Mouse (Mus musculus) hindbrain, embryonic 11.5 days (tissue): Measurements from ENCODE around the gene Mafk. TPM values are rescaled to one million over a fixed set of nuclear protein-coding genes. Genes with fewer than 3 reads are reported as not detected.

Source experiments
- ATAC-seq: fragments of 200-750 bp; cut with Nextera tagmentation; 2 replicates; pipeline ENCODE4 v1.8.0; 2017; ENCODE audit warnings: mild to moderate bottlenecking, moderate TSS enrichment, moderate library complexity; ENCODE audit not compliant: low FRiP score
- DNase-seq: peaks from one replicate; pipeline ENCODE4 v3.0.0-alpha.2; 2015; ENCODE audit warnings: low spot score
- H3K27ac ChIP-seq: fragments of 300-500 bp; sonication (generic); 2 replicates; pipeline ENCODE4 v1.5.1; 2014; ENCODE audit warnings: mild to moderate bottlenecking, low read depth, low read length
- H3K27me3 ChIP-seq: fragments of 300-500 bp; sonication (generic); 2 replicates; pipeline ENCODE4 v1.6.1; 2014; ENCODE audit warnings: mild to moderate bottlenecking, low read length, moderate library complexity, mixed read lengths; ENCODE audit not compliant: control insufficient read depth, insufficient read depth
- H3K36me3 ChIP-seq: fragments of 300-500 bp; sonication (generic); 2 replicates; pipeline ENCODE4 v1.6.1; 2014; ENCODE audit warnings: mild to moderate bottlenecking, low read length, moderate library complexity, mixed read lengths; ENCODE audit not compliant: control insufficient read depth, insufficient read depth
- H3K4me1 ChIP-seq: fragments of 300-500 bp; sonication (generic); replicated peaks from 2 replicates; pipeline ENCODE4 v1.6.1; 2014; ENCODE audit warnings: low read length, mixed read lengths; ENCODE audit not compliant: control insufficient read depth, insufficient read depth
- H3K4me2 ChIP-seq: fragments of 300-500 bp; sonication (generic); replicated peaks from 2 replicates; pipeline ENCODE4 v1.6.1; 2014; ENCODE audit warnings: mild to moderate bottlenecking, low read depth, low read length
- H3K4me3 ChIP-seq: fragments of 300-500 bp; sonication (generic); 2 replicates; pipeline ENCODE4 v1.5.1; 2014; ENCODE audit warnings: low read depth, low read length
- H3K9ac ChIP-seq: fragments of 300-500 bp; sonication (generic); 2 replicates; pipeline ENCODE4 v1.6.1; 2014; ENCODE audit warnings: low read depth, low read length
- H3K9me3 ChIP-seq: fragments of 300-500 bp; sonication (generic); 2 replicates; pipeline ENCODE4 v1.6.1; 2016; ENCODE audit warnings: low read length; ENCODE audit not compliant: control insufficient read depth
- WGBS: fragments of 180-500 bp; shearing (Covaris S2); extraction: QIAGEN DNeasy Blood & Tissue Kit; methylation state at CpG from one replicate; pipeline ENCODE4 v1.1.7; 2014; 5-methylcytosine and 5-hydroxymethylcytosine counted together
- polyA plus RNA-seq: library from polyadenylated mRNA; unstranded; fragments of >200 nt; fragmentation: Nextera tagmentation; extraction: Ambion mirVana; gene quantifications from 2 replicates; pipeline ENCODE4 v1.2.1, GENCODE M21; 2014

Gene Mafk
- polyA plus RNA-seq, 1 experiment from 2014 or later, result 5.2 TPM

GRCm38 (mm10) chr5:139818801-139819200 is 27.5 kb downstream of the Mafk start:
- peaks cover 5% of the 10 kb centered on the region for H3K27me3 ChIP-seq
- H3K4me1 ChIP-seq, result no peaks in the 10 kb centered on the region
- H3K4me3 ChIP-seq, result no peak overlapping the region
- no peak overlapping the region for H3K27ac ChIP-seq
- peak; percentile 48 for DNase-seq
- WGBS, result 63% methylated on average over 4 of the region's 4 CpGs
- ATAC-seq, result no peak
- H3K9me3 ChIP-seq, result no peaks in the 10 kb centered on the region
- H3K4me2 ChIP-seq, result no peak overlapping the region
- H3K36me3 ChIP-seq, result peaks cover 3% of the 10 kb centered on the region; the same call in 1 of the 2 replicates
- H3K9ac ChIP-seq, result no peak overlapping the region

GRCm38 (mm10) chr5:139819538-139820181 is 28.3 kb downstream of the Mafk start, which contains the start of gene Tmem184a:
Tmem184a (minus strand) TSS chr5:139819917.
- WGBS, result 88% methylated on average over 9 of the region's 9 CpGs
- no peak within 1 kb of the TSS for H3K9ac ChIP-seq
- H3K4me2 ChIP-seq, result no peak within 1 kb of the TSS
- H3K27me3 ChIP-seq, result no peaks in the 10 kb centered on the region
- H3K27ac ChIP-seq, result no peak within 1 kb of the TSS
- peaks cover 3% of the 10 kb centered on the region; the same call in 1 of the 2 replicates for H3K36me3 ChIP-seq
- DNase-seq (no peak), ATAC-seq (no peak)
- no peak within 1 kb of the TSS for H3K4me3 ChIP-seq
- H3K4me1 ChIP-seq, result no peaks in the 10 kb centered on the region
- H3K9me3 ChIP-seq, result no peaks in the 10 kb centered on the region

- Histone ChIP-seq H3K9me3 (no peaks in the 10 kb centered on the region), H3K27me3 (no peaks in the 10 kb centered on the region), H3K4me2 (no peak overlapping the region), H3K4me1 (peaks cover 8% of the 10 kb centered on the region), H3K9ac (no peak overlapping the region), H3K36me3 (peaks cover 3% of the 10 kb centered on the region; the same call in 1 of the 2 replicates), H3K4me3 (no peak overlapping the region), H3K27ac (no peak overlapping the region)
- DNase-seq (no peak), ATAC-seq (no peak)
- WGBS, result 79% methylated on average over 12 of the region's 12 CpGs
Measured at GRCm38 (mm10) chr5:139821466-139822459, 30.4 kb downstream of the Mafk start.

- Histone ChIP-seq H3K9ac (no peak overlapping the region), H3K4me3 (no peak overlapping the region), H3K4me1 (peaks cover 8% of the 10 kb centered on the region), H3K27ac (no peak overlapping the region), H3K4me2 (no peak overlapping the region), H3K36me3 (peaks cover 3% of the 10 kb centered on the region; the same call in 1 of the 2 replicates), H3K27me3 (no peaks in the 10 kb centered on the region), H3K9me3 (no peaks in the 10 kb centered on the region)
- 91% methylated on average over 10 of the region's 10 CpGs for WGBS
- no peak for ATAC-seq
- no peak for DNase-seq
Measured at GRCm38 (mm10) chr5:139824531-139824930, 33.2 kb downstream of the Mafk start.

GRCm38 (mm10) chr5:139825947-139826346 is 34.6 kb downstream of the Mafk start:
- Histone ChIP-seq H3K36me3 (peaks cover 3% of the 10 kb centered on the region; the same call in 1 of the 2 replicates), H3K4me1 (peaks cover 8% of the 10 kb centered on the region), H3K9ac (peak overlapping the region; percentile 77), H3K9me3 (no peaks in the 10 kb centered on the region), H3K27me3 (no peaks in the 10 kb centered on the region), H3K4me3 (peak overlapping the region; percentile 85), H3K4me2 (peak overlapping the region; percentile 82), H3K27ac (no peak overlapping the region)
- DNase-seq (no peak), ATAC-seq (peak; percentile 33; the same call in 1 of the 2 replicates)
- WGBS, result 52% methylated on average over 11 of the region's 11 CpGs

- Histone ChIP-seq H3K4me1 (peaks cover 8% of the 10 kb centered on the region), H3K4me3 (peak within 1 kb of the TSS; percentile 85), H3K27ac (peak within 1 kb of the TSS; percentile 56), H3K4me2 (peak within 1 kb of the TSS; percentile 82), H3K27me3 (no peaks in the 10 kb centered on the region), H3K9me3 (no peaks in the 10 kb centered on the region), H3K36me3 (peaks cover 3% of the 10 kb centered on the region; the same call in 1 of the 2 replicates), H3K9ac (peak within 1 kb of the TSS; percentile 77)
- WGBS, result under 1% methylated on average over 43 of the region's 43 CpGs
- ATAC-seq (peak; percentile 86), DNase-seq (peak; percentile 97)
Measured at GRCm38 (mm10) chr5:139826357-139827055, 35.2 kb downstream of the Mafk start, which contains the start of the genes Gm26938 and Psmg3. Gm26938 (minus strand) TSS chr5:139826407. Psmg3 (minus strand) TSS chr5:139826885.

GRCm38 (mm10) chr5:139827593-139827992 is 36.3 kb downstream of the Mafk start:
- Histone ChIP-seq H3K36me3 (peaks cover 3% of the 10 kb centered on the region; the same call in 1 of the 2 replicates), H3K9me3 (no peaks in the 10 kb centered on the region), H3K4me3 (no peak overlapping the region), H3K27me3 (no peaks in the 10 kb centered on the region), H3K4me2 (no peak overlapping the region), H3K27ac (no peak overlapping the region), H3K4me1 (peaks cover 8% of the 10 kb centered on the region), H3K9ac (no peak overlapping the region)
- no peak for ATAC-seq
- DNase-seq, result peak; percentile 22
- WGBS, result 100% methylated on average over 1 of the region's 1 CpGs

- Histone ChIP-seq H3K4me3 (no peak overlapping the region), H3K9me3 (no peaks in the 10 kb centered on the region), H3K4me1 (peaks cover 8% of the 10 kb centered on the region), H3K27ac (no peak overlapping the region), H3K9ac (no peak overlapping the region), H3K27me3 (no peaks in the 10 kb centered on the region), H3K4me2 (no peak overlapping the region), H3K36me3 (no peaks in the 10 kb centered on the region)
- no peak for DNase-seq
- WGBS, result 86% methylated on average over 13 of the region's 13 CpGs
- no peak for ATAC-seq
Measured at GRCm38 (mm10) chr5:139829384-139829783, 38.1 kb downstream of the Mafk start.
